Mouse (Mus musculus): ENCODE results near the gene Nfe2.

Gene Nfe2

DNA sequence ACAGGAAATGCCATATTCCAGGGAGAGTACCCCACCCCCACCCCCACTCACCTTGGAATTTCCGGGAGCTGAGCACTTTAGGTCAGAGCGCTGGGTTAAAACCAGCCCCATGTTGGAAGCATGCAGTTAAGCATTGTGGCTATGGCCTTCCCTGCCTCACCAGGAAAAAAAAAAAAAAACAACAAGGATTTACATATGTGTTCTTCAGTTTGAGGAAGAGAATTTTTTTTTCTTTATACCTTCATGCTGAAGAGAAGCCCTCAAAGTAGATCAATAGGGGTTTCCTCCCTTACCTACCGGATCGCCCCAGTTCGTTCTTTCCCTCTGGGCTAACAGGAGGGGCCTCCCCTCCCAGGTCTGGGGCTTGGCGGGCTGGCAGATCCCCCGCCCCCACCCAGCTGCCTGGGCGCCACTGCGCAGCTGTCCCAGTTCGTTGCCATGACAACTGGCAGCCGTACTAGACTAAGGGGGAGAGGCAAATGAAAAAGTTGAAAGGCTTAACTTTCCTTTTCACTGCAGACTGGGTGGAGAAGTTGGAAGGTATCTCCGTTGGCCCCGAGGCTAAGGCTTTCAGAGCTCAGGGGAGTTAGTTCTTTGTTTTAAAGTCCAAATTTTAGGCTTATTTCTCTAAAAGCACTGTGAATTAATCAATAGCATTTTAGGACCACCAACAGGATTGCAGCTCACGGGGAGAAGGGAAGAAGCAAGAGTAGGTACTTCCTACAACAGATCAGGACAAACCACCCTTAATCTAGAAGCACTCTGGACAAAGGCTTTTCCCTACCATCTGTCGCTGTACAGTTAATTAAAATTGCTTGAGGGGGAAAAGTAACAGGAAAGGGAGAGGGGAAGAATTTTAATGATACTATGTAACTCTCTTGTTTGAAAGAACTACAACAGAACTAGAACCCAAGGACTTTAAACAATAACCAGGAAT, 43.0 kb downstream of the Nfe2 start:
- DNase-seq (ENCODE audit: low spot score in 2 of 2): peak; percentile 88 to 89

DNA sequence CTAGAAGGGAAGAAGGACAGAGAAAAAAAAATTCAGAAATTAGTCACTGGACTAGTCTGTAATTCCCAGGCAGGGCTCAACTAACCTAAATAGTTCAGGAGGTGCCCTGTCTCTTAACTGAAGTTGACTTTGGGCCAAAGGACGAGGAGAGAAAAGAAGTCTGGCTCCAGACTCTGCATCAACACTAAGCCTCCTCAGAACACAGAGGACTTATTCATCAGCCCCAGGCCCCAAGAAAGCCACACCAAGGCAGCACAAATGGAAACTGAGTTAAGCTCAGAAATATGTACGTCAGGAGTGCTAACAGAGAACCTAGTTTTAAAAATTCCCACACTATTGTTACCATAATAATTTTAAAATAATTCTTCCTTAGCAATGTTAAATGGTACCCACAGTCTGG, 44.1 kb downstream of the Nfe2 start:
- DNase-seq (ENCODE audit: low spot score in 2 of 2): no peak

DNA sequence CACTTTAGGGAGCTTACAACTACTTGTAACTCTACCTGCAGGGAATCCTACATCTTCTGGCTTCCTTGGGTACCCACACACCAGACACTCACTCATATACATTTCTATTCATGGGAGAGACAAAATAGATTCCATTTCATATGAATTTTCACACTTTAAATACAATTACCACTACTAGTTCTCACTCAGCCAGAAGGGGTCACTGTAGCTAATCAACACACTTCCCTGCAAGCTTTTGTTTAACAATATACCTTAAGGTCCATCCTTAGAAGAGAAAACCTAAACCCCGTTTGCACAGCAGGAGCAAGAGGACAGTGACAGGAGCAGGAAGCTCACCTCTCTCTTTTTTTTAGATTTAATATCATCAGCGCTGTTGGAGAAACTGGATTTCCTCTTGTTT, 53.0 kb downstream of the Nfe2 start:
- DNase-seq (ENCODE audit: low spot score in 2 of 2): no peak

DNA sequence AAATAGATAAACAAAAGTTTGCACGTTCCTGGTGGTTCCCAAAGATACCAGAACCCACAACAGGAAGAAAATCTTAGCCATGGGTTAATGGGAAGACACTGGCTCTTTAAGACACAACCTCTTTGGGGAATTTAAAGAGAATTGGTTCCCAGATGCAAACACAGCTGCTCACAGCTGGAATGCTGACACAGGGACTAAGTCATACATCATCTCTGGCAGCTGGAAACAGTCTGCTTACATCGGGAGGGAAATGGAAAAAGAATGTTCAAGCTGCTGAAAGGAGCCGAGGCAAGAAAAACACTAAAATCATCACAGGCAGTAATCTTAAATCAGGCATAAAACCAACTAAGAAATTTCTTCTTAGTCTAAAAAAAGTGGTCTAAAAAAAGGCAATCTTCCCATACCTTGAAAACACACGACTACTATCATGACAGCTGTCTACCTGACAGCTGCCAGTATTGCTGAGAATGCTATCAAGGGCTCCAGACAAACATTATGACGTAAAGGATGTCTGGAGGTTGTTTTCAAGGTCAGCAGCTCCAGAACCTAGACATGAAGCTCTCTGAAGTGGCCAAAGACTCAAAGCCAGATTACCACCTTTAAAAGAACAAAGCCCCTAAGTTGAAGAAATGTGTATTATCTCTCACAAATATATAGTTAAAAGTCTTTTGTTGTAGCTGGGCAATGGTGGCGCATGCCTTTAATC, 56.0 kb downstream of the Nfe2 start:
- no peak for DNase-seq (ENCODE audit: low spot score in 2 of 2)

Measured in frontal cortex, postnatal 36 days (tissue).